Mouse (Mus musculus): ENCODE measurements around the gene Gm14410.
"Not testable (repeated sequence)": the region's sequence is repeated elsewhere in the genome, so short reads cannot be mapped to it uniquely, and the experiment has no call there.

Gene Gm14410

GRCm38 (mm10) chr2:177206341-177206740, at the start of gene Gm14410:
Gm14410 (minus strand) TSS chr2:177206421.
- DNase-seq (ENCODE audit: low read depth in 1 of 2, low spot score in 2 of 2), result peak in 1 of 2 experiments; percentile 16

- not testable (repeated sequence) for DNase-seq (ENCODE audit: low read depth in 1 of 2, low spot score in 2 of 2)
Measured at GRCm38 (mm10) chr2:177247449-177247848, 41.2 kb upstream of the Gm14410 start.

GRCm38 (mm10) chr2:177230461-177230860, 24.2 kb upstream of the Gm14410 start:
- not testable (repeated sequence) for DNase-seq (ENCODE audit: low read depth in 1 of 2, low spot score in 2 of 2)

GRCm38 (mm10) chr2:177172749-177173148, 33.5 kb downstream of the Gm14410 start:
- not testable (repeated sequence) for DNase-seq (ENCODE audit: low read depth in 1 of 2, low spot score in 2 of 2)
